Mouse (Mus musculus) T-helper 17 cell (primary cell): Measurements from ENCODE around the gene BC016579.

Experiments
- in situ Hi-C, 2 experiments: fragments of 300-600 bp; cut with MboI, MseI; formaldehyde crosslinking; loops; 1 replicate in 1 of 2; 2 replicates in 1 of 2; pipeline ENCODE4 v1.15.1; 2025; ENCODE audit warnings: high pct_unique_total_duplicates in 2 of 2

The BC016579 gene

GRCm38 (mm10) chr16:45643944-45644343 is 9.9 kb downstream of the BC016579 start:
- in situ Hi-C loops: no loop called here

DNA sequence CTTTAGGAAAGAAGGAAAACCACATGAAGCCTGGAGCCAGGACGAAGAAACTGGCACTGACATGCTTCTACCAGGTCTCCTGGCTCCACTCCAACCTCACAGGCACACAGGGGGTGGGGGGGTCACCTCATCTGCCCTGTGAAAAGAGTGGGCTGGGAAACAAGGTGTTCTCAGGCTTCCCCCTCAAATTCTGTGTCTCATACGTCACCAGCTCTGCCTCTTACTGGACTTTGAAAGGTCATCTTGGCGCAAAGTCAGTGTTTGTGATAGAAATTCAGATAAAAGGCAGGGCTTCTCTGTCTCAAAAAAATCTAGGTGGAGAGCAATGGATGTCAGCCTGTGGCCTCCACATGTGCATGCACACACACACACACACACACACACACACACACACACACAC is 12.6 kb downstream of the BC016579 start:
- in situ Hi-C loops: no loop called here

DNA sequence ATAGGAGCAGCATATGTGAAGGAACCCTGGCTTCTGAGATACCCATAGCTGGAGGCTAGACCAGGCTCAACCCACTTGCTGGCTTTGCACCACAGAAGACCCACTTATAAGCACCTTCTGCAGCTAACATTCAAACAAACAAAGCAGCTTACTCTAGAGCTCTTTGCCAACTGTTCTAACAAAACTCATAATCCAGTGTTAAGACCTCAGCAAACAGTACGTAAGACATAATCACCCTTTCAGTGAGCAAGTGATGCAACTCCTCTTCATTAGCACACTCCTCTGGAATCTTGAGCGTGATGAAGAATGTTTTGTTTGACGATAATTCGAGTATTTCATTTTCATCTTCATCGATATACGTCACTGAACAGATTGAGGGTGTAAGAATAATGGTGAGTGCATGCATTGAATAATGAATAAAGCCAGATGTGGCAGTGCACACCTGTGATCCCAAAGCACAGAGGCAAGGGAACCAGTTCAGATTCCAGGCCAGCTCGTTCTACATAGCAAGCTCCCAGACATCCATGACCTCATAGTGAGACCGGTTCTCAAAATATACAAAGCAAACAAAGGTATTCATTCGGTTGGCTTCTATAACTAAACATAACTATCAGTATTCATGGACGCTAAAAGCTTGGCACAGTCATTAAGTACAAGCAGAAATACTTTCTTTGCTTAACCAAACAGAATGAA is 13.7 kb downstream of the BC016579 start:
- in situ Hi-C loops: no loop called here

DNA sequence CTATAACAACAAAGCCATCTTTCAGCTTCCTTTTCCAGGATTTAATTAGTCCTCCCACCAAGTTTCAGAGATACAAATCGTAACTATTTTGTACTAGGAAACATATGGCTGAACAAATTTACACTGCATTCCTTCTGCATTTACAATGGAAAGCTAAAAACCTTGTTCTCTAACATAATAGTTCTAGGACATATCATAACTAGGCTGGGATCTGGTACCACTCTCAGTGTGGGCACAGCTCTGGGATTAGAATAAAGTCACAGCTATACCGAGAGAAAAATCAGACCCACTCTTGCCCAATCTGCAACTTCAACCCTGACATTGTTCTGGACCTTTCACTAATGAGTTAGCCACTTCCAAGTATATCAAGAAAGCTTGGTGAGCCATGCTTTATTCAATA is 18.0 kb downstream of the BC016579 start:
- in situ Hi-C loops: loop anchor here in 1 of 2 experiments (5.0 kb wide), 1 partner anchor 36 kb away; no protein-coding TSS in a partner anchor

GRCm38 (mm10) chr16:45632420-45632819 is 21.4 kb downstream of the BC016579 start:
- in situ Hi-C loops: loop anchor here in 1 of 2 experiments (5.0 kb wide), 1 partner anchor 50 kb away; no protein-coding TSS in a partner anchor

DNA sequence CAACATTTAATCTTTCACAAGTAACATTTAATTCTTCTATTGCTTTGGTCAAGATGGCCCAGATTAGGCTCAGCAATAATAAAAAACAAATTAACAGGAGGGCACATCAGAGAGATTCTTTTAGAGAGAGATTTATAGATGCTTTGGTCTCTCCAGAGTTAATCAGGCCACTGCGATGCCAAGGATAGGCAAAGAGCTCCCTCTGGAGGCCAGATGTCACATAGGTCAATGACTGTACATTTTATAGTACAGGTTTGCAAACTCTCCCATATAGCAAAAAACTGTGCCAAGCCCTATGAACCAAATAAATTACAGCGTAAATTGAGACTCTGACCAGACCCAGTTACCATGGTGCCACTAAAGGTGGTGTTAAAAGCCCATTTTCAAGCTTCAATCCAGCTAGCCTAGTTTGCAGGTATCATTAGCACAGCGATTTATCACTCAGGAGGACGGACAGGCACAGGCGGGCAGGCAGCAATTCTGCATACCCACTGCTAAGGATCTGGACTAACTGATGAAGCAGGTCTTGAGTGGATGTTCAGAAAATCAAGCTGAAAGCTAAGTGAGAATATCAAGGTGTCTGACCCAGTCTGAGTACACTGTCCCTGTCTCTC is 23.4 kb downstream of the BC016579 start:
- in situ Hi-C loops: loop anchor here in 1 of 2 experiments (5.0 kb wide), 1 partner anchor 48 kb away; no protein-coding TSS in a partner anchor

DNA sequence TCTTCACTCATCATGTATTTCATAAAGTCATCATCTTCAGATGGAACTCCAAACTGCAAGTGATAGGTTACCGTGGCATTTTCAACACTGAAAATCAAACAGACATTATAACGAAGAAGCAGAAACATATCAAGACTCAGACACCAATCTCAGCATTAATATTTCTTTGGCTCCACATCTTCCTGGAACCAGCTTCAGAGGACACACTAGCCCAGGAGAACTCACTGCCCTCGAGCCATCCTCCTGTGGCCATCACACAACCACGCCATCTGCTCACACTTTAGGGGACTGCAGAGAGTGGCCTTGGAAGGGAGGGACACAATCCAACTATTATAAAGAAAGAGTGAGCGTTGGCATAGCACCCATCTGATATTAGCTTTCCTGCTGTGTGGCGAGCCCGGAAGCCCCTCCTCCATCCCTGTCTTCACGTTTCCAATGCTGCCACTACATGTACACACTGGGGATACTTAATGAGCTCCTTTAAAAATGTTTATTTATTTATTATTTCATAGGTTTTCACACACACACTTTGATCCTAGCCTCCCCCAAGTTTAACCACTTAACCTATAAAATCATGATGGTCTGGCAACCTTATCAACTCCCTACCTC is 24.3 kb downstream of the BC016579 start:
- in situ Hi-C loops: loop anchor here (5.0 to 10.0 kb wide), 3 partner anchors 47 to 432 kb away; no protein-coding TSS in a partner anchor

DNA sequence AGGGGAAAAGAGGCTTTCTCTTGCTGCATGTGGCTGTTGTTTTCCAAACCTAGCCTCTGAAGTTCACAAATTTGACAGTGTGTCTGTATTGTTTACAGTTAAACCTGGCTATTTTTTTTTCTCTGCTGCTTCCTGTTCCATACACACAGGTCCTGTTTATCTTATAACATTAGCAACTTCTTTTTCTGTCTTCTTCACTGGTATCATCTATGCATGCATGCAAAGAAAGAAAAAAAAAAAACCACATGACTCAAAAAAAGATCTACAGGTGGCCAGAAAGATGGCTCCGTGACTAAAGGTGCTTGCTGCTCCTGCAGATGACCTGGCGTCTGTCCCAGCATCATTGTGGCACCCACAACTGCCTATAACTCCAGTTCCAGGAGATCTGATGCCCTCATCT is 28.5 kb downstream of the BC016579 start:
- in situ Hi-C loops: loop anchor here (5.0 to 10.0 kb wide), 2 partner anchors 201 to 428 kb away; no protein-coding TSS in a partner anchor

- in situ Hi-C loops: loop anchor here (5.0 to 10.0 kb wide), 2 partner anchors 200 to 427 kb away; no protein-coding TSS in a partner anchor
Observed at GRCm38 (mm10) chr16:45624791-45625190, 29.1 kb downstream of the BC016579 start.

DNA sequence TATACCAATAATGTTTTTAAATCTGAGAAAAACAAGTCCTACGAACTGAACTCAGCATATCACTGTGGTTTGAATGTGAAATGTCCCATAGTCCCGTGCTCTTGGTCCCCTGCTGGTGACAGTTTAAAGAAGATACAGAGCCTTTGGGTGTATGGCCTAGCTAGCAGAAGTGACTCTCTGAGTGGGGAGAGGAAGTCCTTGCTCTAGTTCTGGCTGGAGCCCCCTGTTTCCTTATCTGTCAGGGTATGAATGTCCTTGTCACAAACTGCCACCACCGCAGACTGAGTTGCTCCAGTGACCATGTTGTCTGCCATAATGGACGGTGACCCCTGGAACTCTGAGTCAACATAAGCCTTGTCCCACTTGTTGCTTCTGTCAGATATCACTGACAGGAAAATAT is 30.6 kb downstream of the BC016579 start:
- in situ Hi-C loops: loop anchor here in 1 of 2 experiments (10.0 kb wide), 1 partner anchor 198 kb away; no protein-coding TSS in a partner anchor

DNA sequence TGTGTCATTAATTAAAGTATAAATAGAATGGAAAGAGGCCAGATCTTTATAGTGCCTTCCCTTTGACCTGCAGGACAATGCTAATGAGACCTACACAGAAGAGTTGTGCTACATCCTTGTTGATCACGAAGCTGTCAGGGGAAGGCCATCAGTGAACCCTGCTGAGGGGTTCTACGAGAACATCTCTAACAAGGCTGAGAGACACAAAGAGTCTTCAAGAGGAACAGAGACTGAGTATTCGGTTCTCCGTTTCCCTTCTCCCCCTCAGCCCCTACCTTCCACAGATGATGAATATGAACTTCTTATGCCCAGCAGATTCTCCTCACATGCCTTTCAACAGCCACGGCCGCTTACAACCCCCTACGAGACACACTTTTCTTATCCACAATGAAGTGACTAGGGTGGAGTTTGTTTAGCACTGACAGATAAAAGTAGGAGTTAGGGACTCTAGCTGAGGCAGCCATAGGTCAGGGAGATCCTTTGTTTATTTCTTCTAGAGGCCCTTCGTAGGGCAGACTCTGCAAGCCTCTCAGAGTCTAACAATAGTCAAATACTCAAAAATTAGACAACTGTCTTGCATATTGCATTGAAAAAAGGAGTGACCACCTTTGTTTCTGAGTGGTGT is 34.0 kb downstream of the BC016579 start:
- in situ Hi-C loops: loop anchor here in 1 of 2 experiments (10.0 kb wide), 2 partner anchors 195 to 425 kb away; no protein-coding TSS in a partner anchor

- in situ Hi-C loops: loop anchor here in 1 of 2 experiments (10.0 kb wide), 1 partner anchor 421 kb away; no protein-coding TSS in a partner anchor
Observed at GRCm38 (mm10) chr16:45615944-45616343, 37.9 kb downstream of the BC016579 start.

- in situ Hi-C loops: loop anchor here (5.0 to 10.0 kb wide), 2 partner anchors 81 to 418 kb away; partner anchors contain the start of gene Gm17783 (in 1 of the 2)
Observed at GRCm38 (mm10) chr16:45613247-45613646, 40.6 kb downstream of the BC016579 start.

DNA sequence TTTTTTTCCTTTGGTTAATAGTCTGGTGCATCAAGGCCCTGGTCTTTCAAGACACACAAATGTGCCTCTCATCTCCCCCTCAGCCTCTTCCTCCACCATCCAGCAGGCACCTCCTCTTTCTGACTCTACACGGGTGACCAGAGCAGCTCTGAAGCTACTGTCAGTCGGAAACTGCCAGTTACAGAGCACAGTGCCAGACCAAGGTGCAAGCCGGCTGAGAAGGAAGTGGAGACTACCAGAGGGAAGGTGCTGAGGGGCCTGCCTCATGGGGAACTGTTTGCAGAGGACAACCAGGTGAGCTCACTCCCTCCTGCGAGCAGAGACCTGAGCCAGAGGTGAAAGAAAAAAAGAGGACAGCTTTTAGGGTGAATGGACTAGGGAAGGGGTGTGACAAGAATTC is 43.6 kb downstream of the BC016579 start, which contains the start of gene Gcsam:
Gene Gcsam (plus strand): TSS at position 114 of the 400 bp plus-strand sequence.
- in situ Hi-C loops: loop anchor here (5.0 to 10.0 kb wide), 2 partner anchors 78 to 415 kb away; partner anchors contain the start of gene Gm17783 (in 1 of the 2)

DNA sequence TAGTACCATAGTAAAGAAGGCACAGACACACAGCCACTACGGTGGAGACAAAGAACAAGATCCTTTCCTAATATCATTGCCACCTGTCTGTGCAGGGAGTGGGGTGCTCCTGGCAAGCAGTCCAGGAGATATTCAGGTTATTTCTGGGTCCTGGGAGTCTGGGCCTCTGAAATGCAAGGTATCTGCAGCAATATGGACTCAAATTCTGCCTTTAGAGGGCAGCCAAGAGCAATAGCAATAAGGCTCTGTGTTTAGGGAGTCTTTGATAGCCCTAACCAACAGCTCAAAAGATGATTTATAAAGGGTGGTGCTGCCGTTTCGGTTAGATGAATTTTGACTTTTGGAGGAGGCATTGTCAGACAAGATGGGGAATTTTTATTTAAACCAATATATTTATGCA is 44.6 kb downstream of the BC016579 start:
- in situ Hi-C loops: no loop called here

DNA sequence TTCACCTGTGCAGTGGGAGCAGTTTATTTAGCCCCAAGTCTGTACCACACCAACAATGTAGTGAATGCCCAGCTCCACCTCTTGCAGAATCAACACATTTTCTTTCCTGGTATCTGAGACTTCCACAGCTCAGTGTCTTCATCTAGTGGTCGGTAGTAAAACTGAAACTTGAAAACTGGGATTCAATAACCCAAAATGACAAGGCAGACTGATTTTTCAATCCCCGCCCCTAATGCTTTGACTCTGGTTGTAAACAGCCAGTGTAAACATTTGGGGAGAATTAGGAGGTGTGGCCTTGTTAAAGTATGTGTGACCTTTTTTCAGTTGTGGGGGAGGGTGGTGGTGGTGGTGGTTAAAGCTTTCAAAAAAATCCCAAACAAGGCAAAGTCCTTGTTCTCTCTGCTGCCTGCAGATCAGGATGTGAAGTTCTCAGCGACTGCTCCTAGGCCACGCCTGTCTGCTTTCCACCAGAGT is 45.4 kb downstream of the BC016579 start:
- in situ Hi-C loops: no loop called here

GRCm38 (mm10) chr16:45595494-45595893 is 58.4 kb downstream of the BC016579 start:
- in situ Hi-C loops: no loop called here

DNA sequence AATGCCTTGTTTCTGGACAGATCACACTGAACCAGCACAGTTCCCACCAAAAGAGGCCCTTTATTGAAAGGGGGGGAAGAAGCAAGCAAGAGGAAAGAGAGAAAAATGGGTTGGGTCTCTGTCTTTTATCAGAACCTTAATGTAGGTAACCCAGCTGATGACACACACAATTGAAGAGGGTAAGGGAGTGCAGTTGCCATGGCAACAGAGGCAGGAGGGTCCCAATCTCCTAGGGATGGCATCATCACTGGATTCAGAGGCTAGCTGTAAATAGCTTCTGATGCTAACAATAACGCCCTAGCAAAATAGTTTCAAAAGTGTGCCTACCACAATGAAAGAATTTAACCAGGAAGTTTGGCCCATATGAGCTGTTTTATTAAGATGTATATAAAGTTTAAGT is 60.2 kb downstream of the BC016579 start:
- in situ Hi-C loops: no loop called here

GRCm38 (mm10) chr16:45582512-45582911 is 71.4 kb downstream of the BC016579 start:
- in situ Hi-C loops: loop anchor here (5.0 to 10.0 kb wide), 4 partner anchors 50 to 388 kb away; no protein-coding TSS in a partner anchor

DNA sequence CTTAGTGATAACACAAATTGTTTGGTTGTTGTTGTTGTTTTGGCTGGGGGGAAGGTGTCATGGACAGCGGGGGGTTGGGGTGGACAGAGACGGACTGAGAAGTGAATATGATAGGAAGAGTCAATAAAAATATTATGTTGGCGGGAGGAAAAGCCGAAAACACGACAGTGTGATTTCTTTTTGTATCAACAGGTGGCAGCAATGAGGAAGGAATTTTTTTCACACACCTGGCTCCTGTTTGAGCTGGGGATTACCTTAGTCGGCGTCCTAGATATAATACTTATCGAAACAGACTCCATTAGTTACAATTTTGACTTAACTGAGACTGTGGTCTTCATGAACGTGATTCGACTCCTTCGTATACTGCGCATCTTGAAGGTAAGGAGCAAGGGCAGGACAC is 74.0 kb downstream of the BC016579 start:
- in situ Hi-C loops: loop anchor here (5.0 to 10.0 kb wide), 5 partner anchors 52 to 385 kb away; no protein-coding TSS in a partner anchor
